Comparison of ENCODE assay signal across 21 mouse cellular contexts in the genomic region with DNA sequence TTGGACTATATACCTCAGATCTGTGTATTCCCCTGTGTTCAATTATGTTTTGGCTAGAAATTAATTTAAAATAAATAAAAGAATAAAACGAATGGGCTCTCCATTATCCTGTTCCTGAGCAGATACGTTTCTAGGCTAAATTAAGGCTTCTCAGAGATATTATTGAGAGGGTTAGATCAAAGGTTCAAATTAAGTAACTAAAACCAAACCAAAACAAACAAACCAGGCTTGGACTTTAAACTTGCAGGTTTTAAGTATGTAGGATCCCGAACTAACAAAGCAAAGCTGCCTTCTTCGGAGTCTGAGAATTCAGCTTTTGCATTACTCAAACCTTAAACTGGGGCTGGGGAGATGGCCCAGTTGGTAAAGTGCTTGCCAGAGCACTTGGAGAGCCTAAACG.
"Had no signal": no experiment of that assay in that cellular context is flagged by ENCODE, and none has a peak within 500 bp of the region (broad histone marks: within the 10 kb centered on the region; RNA-seq: fewer than 3 reads in every experiment).

No protein-coding gene starts in this region.

- H3K4me2 ChIP-seq: kidney, embryonic 15.5 days; limb, embryonic 13.5 days; liver, embryonic 11.5 days; lung, embryonic 14.5 days; midbrain, embryonic 11.5 days; neural tube, embryonic 12.5 days; neural tube, embryonic 15.5 days had no signal

- H3K36me3 ChIP-seq: kidney, embryonic 15.5 days; limb, embryonic 10.5 days; limb, embryonic 13.5 days; neural tube, embryonic 12.5 days; neural tube, embryonic 15.5 days had no signal

- DNase-seq: kidney, adult 18-20 months; kidney, postnatal 25 days; layer of hippocampus, adult 9-11 months; liver, postnatal 0 days; lung, embryonic 14.5 days; midbrain, embryonic 14.5 days; right cerebral cortex, postnatal 14 days; spleen, adult 18-20 months; thymus, adult 18-20 months; thymus, postnatal 36 days had no signal

- H3K9ac ChIP-seq: kidney, embryonic 15.5 days; limb, embryonic 13.5 days; liver, embryonic 14.5 days; liver, postnatal 0 days; lung, embryonic 14.5 days; neural tube, embryonic 12.5 days; neural tube, embryonic 15.5 days had no signal

- H3K27ac ChIP-seq: hindbrain, postnatal 0 days; kidney, embryonic 15.5 days; layer of hippocampus, adult 2 months; limb, embryonic 10.5 days; limb, embryonic 13.5 days; liver, embryonic 14.5 days; neural tube, embryonic 12.5 days; neural tube, embryonic 15.5 days had no signal

- H3K27me3 ChIP-seq: kidney, embryonic 15.5 days; neural tube, embryonic 12.5 days; neural tube, embryonic 15.5 days had no signal

- H3K4me3 ChIP-seq: kidney, embryonic 15.5 days; layer of hippocampus, adult 2 months; limb, embryonic 10.5 days; limb, embryonic 13.5 days; neural tube, embryonic 12.5 days; neural tube, embryonic 15.5 days had no signal

- H3K4me1 ChIP-seq: kidney, embryonic 15.5 days; limb, embryonic 10.5 days; limb, embryonic 13.5 days; neural tube, embryonic 12.5 days; neural tube, embryonic 15.5 days had no signal

- ATAC-seq: hindbrain, postnatal 0 days; liver, postnatal 0 days; lung, postnatal 0 days had no signal

- H3K9me3 ChIP-seq: kidney, embryonic 15.5 days; limb, embryonic 10.5 days; limb, embryonic 13.5 days; neural tube, embryonic 12.5 days; neural tube, embryonic 15.5 days had no signal
